Mouse (Mus musculus): ENCODE data around the gene Slc18a2. TPM values are rescaled to one million over a fixed set of nuclear protein-coding genes. Genes with fewer than 3 reads are reported as not detected.

Slc18a2 gene
- polyA plus RNA-seq, 1 experiment from 2014 or later = 10.1 TPM

DNA sequence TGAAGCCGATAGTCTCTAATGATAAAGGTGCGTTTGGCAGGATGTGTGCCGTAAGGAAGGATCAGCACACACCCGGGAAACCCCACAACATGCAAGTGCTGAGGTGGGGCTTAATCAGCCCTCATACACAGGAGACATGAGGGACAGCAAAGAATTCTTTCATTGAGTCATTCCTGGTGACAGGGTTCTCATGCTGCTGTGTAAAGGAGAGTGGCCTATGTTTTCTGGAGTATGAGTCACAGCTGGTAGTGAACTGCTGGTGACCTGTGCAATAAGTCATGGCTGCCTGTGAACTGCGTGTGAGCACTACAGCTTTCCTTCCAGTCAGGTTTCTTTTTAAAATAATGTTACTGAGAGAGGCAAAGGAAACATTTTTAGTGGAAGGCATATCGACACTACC lies 29.1 kb downstream of the Slc18a2 start:
- WGBS = 82% methylated on average over 6 of the region's 6 CpGs
- Histone ChIP-seq H3K4me3 (no peak overlapping the region), H3K27ac (no peak overlapping the region), H3K9me3 (no peaks in the 10 kb centered on the region), H3K4me1 (no peaks in the 10 kb centered on the region), H3K27me3 (ENCODE audit: insufficient read depth, poor library complexity, severe bottlenecking) (no peaks in the 10 kb centered on the region), H3K36me3 (0 out of 2 replicates have a peak, but pooled peaks cover 3% of the 10 kb centered on the region)
- no peak for DNase-seq (ENCODE audit: low spot score)

DNA sequence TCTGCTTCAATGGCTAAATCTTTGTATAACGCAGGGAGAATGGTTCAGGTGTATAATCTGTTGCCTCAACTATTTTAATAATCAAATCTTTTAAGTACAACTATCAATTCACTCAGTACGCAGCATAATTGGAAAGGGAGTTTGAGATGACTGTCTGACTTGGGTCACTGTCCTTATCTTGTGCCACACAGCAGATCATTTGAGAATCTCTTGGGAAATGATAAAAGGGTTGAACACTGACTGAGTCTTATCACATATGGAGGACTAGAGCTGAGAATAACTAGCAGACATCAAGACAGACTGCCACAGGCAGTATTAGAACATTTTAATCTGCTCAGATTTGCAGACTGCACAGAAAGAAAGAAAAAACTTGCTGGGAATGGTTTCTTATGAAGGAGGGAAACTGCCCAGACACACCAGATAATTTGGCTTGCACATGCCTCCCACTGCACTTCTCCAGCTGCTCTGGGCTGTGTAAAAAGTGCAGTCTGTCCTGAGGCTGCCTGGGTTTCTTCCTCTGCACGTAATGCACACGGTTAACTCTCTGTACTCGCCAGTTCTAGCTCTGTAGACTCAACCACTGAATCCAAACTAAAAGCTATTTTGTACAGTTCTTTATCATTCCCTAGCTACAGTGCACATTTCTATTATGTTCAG lies 31.6 kb downstream of the Slc18a2 start:
- Histone ChIP-seq H3K4me3 (no peak overlapping the region), H3K27ac (no peak overlapping the region), H3K4me1 (no peaks in the 10 kb centered on the region), H3K9me3 (no peaks in the 10 kb centered on the region), H3K27me3 (ENCODE audit: insufficient read depth, poor library complexity, severe bottlenecking) (no peaks in the 10 kb centered on the region), H3K36me3 (no peaks in the 10 kb centered on the region)
- DNase-seq (ENCODE audit: low spot score) = no peak
- WGBS = 82% methylated on average over 5 of the region's 5 CpGs

DNA sequence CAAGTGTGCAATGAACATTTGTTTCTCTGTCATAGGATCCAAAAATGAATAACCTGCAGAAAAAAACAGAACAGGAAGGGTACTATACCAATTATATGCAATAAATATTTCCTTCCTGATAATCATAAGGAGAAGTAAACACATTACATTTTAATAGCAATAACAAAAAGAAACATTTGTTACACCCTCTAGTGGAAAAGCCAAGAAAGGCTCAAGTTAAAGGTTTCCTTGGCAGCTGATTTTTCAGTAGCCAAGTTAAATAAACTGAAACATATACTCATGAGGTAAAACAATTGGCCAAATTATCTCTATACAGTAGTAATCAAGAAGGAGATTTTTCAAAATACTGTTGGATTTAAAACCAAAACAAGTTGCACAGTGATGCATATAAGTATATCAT lies 54.6 kb downstream of the Slc18a2 start:
- Histone ChIP-seq H3K36me3 (0 out of 2 replicates have a peak, but pooled peaks cover 4% of the 10 kb centered on the region), H3K4me3 (no peak overlapping the region)
- DNase-seq (ENCODE audit: low spot score) = no peak

DNA sequence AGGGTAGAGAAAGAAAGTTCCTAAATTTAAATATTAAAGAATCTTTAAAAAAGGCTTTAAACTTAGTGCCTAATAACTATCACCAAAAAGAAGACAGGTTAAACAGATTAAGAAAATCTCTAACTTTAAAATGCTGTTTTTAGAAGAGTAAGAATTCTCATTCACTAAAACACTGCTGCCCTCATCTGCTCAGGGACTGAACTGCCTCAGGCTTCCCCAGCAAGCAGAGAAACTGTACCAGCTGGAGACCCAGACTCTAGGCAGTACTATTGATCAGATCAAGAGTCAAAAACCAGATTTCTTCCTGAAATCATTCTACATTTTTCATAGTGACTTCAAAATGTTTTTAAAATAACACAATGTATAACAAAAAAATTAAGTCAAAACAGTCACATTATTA lies 55.9 kb downstream of the Slc18a2 start:
- no peak for DNase-seq (ENCODE audit: low spot score)
- Histone ChIP-seq H3K27ac (no peak overlapping the region), H3K9me3 (no peaks in the 10 kb centered on the region), H3K4me3 (no peak overlapping the region), H3K27me3 (ENCODE audit: insufficient read depth, poor library complexity, severe bottlenecking) (no peaks in the 10 kb centered on the region), H3K36me3 (0 out of 2 replicates have a peak, but pooled peaks cover 8% of the 10 kb centered on the region), H3K4me1 (no peaks in the 10 kb centered on the region)

More for the DNA sequence above, 54.6 kb downstream of the Slc18a2 start:
- H3K27me3 ChIP-seq (ENCODE audit: insufficient read depth, poor library complexity, severe bottlenecking) = no peaks in the 10 kb centered on the region
- no peak overlapping the region for H3K27ac ChIP-seq
- H3K9me3 ChIP-seq = no peaks in the 10 kb centered on the region
- no peaks in the 10 kb centered on the region for H3K4me1 ChIP-seq

DNA sequence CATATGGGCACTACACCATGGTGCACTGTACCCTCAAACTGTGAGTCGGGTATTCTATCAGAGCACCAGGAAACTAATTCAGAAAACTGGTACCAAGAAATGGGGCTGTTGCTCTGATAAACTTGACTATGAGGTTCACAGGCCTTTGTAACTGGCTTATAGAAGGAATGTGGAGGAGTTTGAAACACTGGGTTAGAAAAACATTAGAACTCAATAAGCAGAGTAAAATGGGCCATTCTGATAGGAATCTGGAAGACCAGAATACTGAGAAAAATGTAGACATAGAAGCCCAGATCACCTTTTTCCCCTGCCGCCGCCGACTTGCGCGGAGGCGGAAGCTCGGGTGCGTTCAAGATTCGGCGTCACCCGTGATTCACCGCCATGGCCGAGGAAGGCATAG lies 61.3 kb downstream of the Slc18a2 start, which contains the start of gene Rps12-ps3:
Rps12-ps3 (plus strand) TSS at position 301 of the 400 bp plus-strand sequence.
- peaks cover 3% of the 10 kb centered on the region; the same call in 1 of the 2 replicates for H3K4me1 ChIP-seq
- no peak within 1 kb of the TSS for H3K4me3 ChIP-seq
- DNase-seq (ENCODE audit: low spot score) = no peak
- peaks cover 8% of the 10 kb centered on the region; the same call in 1 of the 2 replicates for H3K36me3 ChIP-seq
- no peaks in the 10 kb centered on the region for H3K9me3 ChIP-seq
- H3K27ac ChIP-seq = no peak within 1 kb of the TSS
- no peaks in the 10 kb centered on the region for H3K27me3 ChIP-seq (ENCODE audit: insufficient read depth, poor library complexity, severe bottlenecking)
- 94% methylated on average over 13 of the region's 14 CpGs for WGBS

DNA sequence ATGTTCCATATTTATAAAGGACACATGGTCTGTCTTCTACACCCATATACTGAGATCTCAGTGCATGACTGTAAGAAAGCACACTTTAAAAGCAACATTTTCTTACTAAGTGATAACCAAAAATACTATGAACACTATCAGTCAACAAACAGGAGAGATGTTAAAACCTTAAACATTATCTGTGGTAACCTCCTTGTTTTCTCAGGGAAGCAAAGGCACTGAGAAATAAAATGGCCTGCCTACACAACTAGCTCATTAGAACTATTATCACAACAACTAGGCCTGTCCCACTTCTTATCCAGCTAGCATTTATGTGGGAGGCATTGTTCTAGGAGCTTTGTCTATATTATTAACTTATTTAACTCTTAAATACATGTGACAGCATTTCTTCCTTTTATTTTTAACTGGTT lies 70.1 kb downstream of the Slc18a2 start:
- no peak for DNase-seq (ENCODE audit: low spot score)
- Histone ChIP-seq H3K4me1 (peaks cover 3% of the 10 kb centered on the region; the same call in 1 of the 2 replicates), H3K4me3 (no peak overlapping the region), H3K27ac (no peak overlapping the region), H3K9me3 (no peaks in the 10 kb centered on the region), H3K36me3 (peaks cover 9% of the 10 kb centered on the region; the same call in 1 of the 2 replicates), H3K27me3 (ENCODE audit: insufficient read depth, poor library complexity, severe bottlenecking) (no peaks in the 10 kb centered on the region)

DNA sequence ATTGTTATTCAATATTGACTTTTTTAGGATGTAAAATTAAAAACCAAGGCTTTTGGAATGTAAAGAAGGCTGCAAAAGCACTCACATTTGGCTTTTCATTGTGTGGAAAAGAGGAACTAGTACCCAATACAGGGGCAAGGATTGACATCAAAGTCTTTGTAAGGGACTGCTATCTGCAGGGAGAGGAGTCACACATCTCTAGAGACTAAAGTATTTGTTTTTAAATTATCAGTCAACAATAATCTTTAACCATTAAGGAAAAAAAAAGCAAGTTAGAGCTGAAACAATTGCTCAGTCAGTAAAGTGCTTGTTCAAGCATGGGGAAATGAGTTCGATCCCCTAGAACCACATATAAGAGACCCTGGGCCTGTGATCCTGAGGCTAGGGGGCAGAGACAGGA lies 76.0 kb downstream of the Slc18a2 start:
- 95% methylated on average over 1 of the region's 1 CpGs for WGBS
- Histone ChIP-seq H3K4me3 (no peak overlapping the region), H3K27me3 (ENCODE audit: insufficient read depth, poor library complexity, severe bottlenecking) (no peaks in the 10 kb centered on the region), H3K9me3 (no peaks in the 10 kb centered on the region), H3K36me3 (peaks cover 6% of the 10 kb centered on the region; the same call in 1 of the 2 replicates), H3K4me1 (peaks cover 8% of the 10 kb centered on the region), H3K27ac (no peak overlapping the region)
- DNase-seq (ENCODE audit: low spot score) = no peak

DNA sequence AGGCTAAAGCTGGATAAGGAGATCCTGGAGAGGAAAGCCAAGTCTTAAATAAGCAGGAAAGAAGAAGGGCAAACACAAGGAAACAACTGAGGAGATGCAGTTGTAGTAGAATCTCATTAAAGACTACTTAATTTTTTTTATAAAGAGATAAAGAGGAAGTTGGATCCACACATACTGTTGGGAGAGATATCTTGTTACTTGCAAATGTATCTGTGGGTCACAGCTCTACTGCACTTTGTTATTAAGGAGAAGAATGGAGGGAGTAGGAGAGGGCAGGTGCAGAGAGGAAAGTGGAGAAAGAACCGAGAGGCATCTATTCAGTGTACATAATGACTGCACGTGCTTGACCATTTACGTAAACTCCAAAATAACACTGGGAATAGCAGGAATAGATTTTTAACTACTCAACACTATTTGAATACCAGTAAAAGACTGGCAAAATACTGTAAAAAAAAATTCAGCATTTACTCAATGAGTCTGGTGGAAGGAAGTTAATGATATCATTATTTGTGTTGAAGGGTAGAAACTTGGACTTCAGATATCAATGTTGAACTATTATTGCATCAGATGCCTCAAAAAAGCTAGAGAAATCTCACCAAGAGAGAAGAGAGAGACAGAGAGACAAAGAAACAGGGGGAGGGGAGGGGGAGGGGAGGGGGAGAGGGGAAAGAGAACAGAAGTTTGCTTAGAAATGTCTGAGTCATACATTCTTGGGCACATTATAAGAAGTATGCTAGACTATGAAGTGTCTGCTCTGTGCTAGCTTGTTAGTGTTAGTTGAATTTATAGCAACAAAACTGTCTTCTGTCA lies 77.4 kb downstream of the Slc18a2 start:
- H3K27me3 ChIP-seq (ENCODE audit: insufficient read depth, poor library complexity, severe bottlenecking) = no peaks in the 10 kb centered on the region
- DNase-seq (ENCODE audit: low spot score) = no peak
- WGBS = 97% methylated on average over 3 of the region's 3 CpGs
- H3K27ac ChIP-seq = no peak overlapping the region
- H3K9me3 ChIP-seq = no peaks in the 10 kb centered on the region
- H3K36me3 ChIP-seq = peaks cover 5% of the 10 kb centered on the region; the same call in 1 of the 2 replicates
- H3K4me1 ChIP-seq = peaks cover 17% of the 10 kb centered on the region
- H3K4me3 ChIP-seq = no peak overlapping the region

DNA sequence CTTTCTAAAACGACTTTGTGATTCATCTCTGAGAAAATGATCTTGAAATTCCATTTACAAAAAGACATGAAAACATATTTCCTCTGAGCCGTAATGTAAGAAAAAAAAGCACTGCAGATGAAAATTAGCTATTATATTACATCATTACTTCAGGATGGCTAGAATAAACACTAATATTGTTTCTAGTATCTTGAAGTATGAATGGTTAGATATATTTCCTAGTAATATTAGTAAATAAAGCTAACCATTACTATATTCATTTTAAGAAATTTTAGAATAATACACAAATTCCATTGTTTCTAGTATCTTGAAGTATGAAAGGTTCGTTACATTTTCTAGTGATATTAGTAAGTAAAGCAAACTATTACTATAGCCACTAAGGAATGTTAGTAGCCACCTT lies 79.2 kb downstream of the Slc18a2 start:
- peaks cover 31% of the 10 kb centered on the region for H3K4me1 ChIP-seq
- DNase-seq (ENCODE audit: low spot score) = no peak
- H3K4me3 ChIP-seq = no peak overlapping the region
- H3K9me3 ChIP-seq = no peaks in the 10 kb centered on the region
- no peak overlapping the region for H3K27ac ChIP-seq
- H3K27me3 ChIP-seq (ENCODE audit: insufficient read depth, poor library complexity, severe bottlenecking) = no peaks in the 10 kb centered on the region
- 85% methylated on average over 3 of the region's 3 CpGs for WGBS
- H3K36me3 ChIP-seq = peaks cover 3% of the 10 kb centered on the region; the same call in 1 of the 2 replicates

DNA sequence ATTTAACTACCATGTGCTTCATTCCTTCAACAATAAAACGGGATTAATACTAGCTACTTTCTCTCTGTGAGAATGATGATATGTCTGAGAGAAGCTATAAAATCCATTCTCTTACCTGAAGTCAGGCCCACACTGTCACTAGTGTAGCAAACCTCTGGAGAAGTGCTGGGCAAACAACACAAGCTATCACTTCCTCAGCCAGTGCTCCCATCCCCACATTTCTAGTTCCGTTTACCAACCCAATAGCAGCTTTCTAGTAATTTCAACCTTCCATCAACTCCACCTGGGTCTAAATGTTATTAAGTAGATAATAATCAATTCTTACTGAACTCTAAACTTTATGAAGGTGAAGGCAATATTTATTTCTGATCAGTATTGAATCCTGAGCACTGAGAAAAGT lies 82.3 kb downstream of the Slc18a2 start:
- DNase-seq (ENCODE audit: low spot score) = no peak
- H3K36me3 ChIP-seq = no peaks in the 10 kb centered on the region
- H3K27ac ChIP-seq = no peak overlapping the region
- peaks cover 3% of the 10 kb centered on the region for H3K27me3 ChIP-seq (ENCODE audit: insufficient read depth, poor library complexity, severe bottlenecking)
- peaks cover 38% of the 10 kb centered on the region for H3K4me1 ChIP-seq
- H3K4me3 ChIP-seq = peak overlapping the region; percentile 88
- WGBS = 48% methylated on average over 2 of the region's 2 CpGs
- H3K9me3 ChIP-seq = no peaks in the 10 kb centered on the region

DNA sequence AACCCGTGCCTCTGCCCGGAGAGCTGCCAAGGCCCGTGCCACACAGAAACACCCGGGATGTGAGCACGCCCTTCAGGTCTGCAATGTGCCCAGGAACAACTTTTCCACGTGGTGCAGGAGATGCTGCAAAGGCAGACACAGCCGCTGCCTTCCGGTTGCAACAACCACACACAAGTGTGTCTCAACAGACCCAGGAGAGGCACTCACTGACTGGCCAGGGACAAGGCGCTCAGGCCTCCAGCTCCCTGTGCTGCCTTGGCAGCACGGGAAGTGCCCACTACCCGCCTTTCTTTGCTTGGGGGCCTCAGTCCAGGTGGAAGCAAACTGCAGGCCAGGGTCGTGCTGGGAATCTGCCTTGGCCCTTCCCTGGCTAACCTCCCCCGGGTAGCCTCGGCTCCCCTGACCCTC lies 83.6 kb downstream of the Slc18a2 start:
- Histone ChIP-seq H3K9me3 (no peaks in the 10 kb centered on the region), H3K27ac (peak overlapping the region; percentile 97), H3K4me1 (peaks cover 38% of the 10 kb centered on the region), H3K4me3 (peak overlapping the region; percentile 88), H3K27me3 (ENCODE audit: insufficient read depth, poor library complexity, severe bottlenecking) (peaks cover 15% of the 10 kb centered on the region), H3K36me3 (no peaks in the 10 kb centered on the region)
- 0% methylated on average over 14 of the region's 14 CpGs for WGBS
- peak; percentile 85 for DNase-seq (ENCODE audit: low spot score)

DNA sequence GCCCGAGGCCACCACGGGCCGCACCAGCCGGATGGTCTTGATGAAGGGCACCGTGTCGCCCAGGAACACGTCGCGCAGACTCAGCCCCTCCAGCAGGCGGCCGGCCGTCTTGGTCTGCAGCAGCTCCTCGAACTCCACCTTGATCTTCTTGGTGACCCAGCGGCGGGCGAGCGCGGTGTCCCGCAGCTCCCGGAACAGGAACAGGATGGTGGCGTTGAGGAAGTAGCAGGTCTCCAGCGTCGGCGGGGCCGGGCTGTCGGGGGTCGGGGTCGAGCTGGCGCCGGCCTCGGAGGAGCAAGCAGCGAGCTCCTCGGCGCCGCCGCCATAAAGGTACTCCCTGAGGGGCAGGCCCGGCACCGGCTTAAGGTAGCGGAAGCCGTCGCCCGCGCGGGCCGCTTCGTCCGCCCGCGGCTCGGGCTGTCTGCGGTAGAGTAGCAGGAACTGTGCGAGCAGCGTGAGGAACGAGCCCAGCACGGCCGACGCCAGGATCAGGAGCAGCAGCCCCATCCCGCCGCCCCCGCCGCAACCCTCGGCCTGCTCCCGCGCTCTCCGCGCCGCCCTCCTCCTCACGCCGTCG lies 84.5 kb downstream of the Slc18a2 start:
- no peaks in the 10 kb centered on the region for H3K36me3 ChIP-seq
- H3K27ac ChIP-seq = peak overlapping the region; percentile 97
- H3K9me3 ChIP-seq = no peaks in the 10 kb centered on the region
- WGBS = under 1% methylated on average over 65 of the region's 70 CpGs
- peaks cover 38% of the 10 kb centered on the region for H3K4me1 ChIP-seq
- H3K4me3 ChIP-seq = peak overlapping the region; percentile 88
- H3K27me3 ChIP-seq (ENCODE audit: insufficient read depth, poor library complexity, severe bottlenecking) = peaks cover 24% of the 10 kb centered on the region
- DNase-seq (ENCODE audit: low spot score) = peak; percentile 86
